Comparison of ENCODE assay signal across 13 mouse cellular contexts in genomic region chr5:64750976-64751656, GRCm38 (mm10). TPM values are rescaled to one million over a fixed set of nuclear protein-coding genes. Genes with fewer than 3 reads are reported as not detected.
DNase-seq lines count a peak whose midpoint lies in the region; ATAC-seq and TF ChIP-seq lines count a peak whose summit lies in the region.
"Had no signal": no experiment of that assay in that cellular context is flagged by ENCODE, and none has a peak within 500 bp of the region (broad histone marks: within the 10 kb centered on the region; RNA-seq: fewer than 3 reads in every experiment).

No protein-coding gene starts in this region.

- no peaks in the 10 kb centered on the region for H3K36me3 ChIP-seq in kidney, embryonic 14.5 days (ENCODE audit: control insufficient read depth, insufficient read depth, low read length)
- no peaks in the 10 kb centered on the region for H3K36me3 ChIP-seq in small intestine, adult 2 months (ENCODE audit: control insufficient read depth, insufficient read depth, low read length)
- H3K36me3 ChIP-seq: limb, embryonic 13.5 days had no signal

- no peak overlapping the region for H3K27ac ChIP-seq in kidney, embryonic 14.5 days (ENCODE audit: low read depth, low read length)
- H3K27ac ChIP-seq in small intestine, adult 2 months (ENCODE audit: insufficient read depth, low read depth, low read length): peak overlapping the region; percentile 98
- H3K27ac ChIP-seq: heart, adult 2 months; limb, embryonic 13.5 days had no signal

- peak; percentile 16 to 36 for DNase-seq in kidney, postnatal 36 days
- DNase-seq in adipocyte (ENCODE audit: low spot score): peak; percentile 59
- peak; percentile 47 for DNase-seq in large intestine, adult 2 months (ENCODE audit: low read depth, low spot score)
- no peak for DNase-seq in embryo, embryonic 10.5 days (ENCODE audit: low spot score)
- no peak for DNase-seq in right cerebral cortex, adult 2 months (ENCODE audit: low spot score in 2 of 2)
- DNase-seq: cerebellum, adult 11 months; heart, adult 2 months; right cerebral cortex, postnatal 4 days; thymus, postnatal 4 days had no signal

- no peak overlapping the region for H3K4me3 ChIP-seq in kidney, embryonic 14.5 days (ENCODE audit: low read length)
- no peak overlapping the region for H3K4me3 ChIP-seq in small intestine, adult 2 months (ENCODE audit: low read depth, low read length)
- H3K4me3 ChIP-seq: heart, adult 2 months; limb, embryonic 13.5 days; megakaryocyte, embryonic 14.5 days had no signal

- no peaks in the 10 kb centered on the region for H3K4me1 ChIP-seq in kidney, embryonic 14.5 days (ENCODE audit: control insufficient read depth, insufficient read depth, low read length)
- peaks cover 19% of the 10 kb centered on the region for H3K4me1 ChIP-seq in small intestine, adult 2 months (ENCODE audit: control insufficient read depth, insufficient read depth, insufficient read length, low read length)
- H3K4me1 ChIP-seq: limb, embryonic 13.5 days had no signal

- H3K9me3 ChIP-seq in kidney, embryonic 14.5 days (ENCODE audit: control insufficient read depth, low read length): no peaks in the 10 kb centered on the region
- H3K9me3 ChIP-seq: limb, embryonic 13.5 days had no signal

- no peaks in the 10 kb centered on the region for H3K27me3 ChIP-seq in kidney, embryonic 14.5 days (ENCODE audit: control insufficient read depth, insufficient read depth, low read length)
- H3K27me3 ChIP-seq in small intestine, adult 2 months (ENCODE audit: control insufficient read depth, insufficient read depth, low read length): no peaks in the 10 kb centered on the region
- H3K27me3 ChIP-seq: limb, embryonic 13.5 days had no signal

- TF ChIP-seq CTCF in small intestine, adult 2 months (IDR thresholded peaks at IDR 0.05; ENCODE audit: extremely low read depth, insufficient read length, insufficient replicate concordance, low read depth, low read length): no peak

- WGBS in kidney, embryonic 14.5 days: 44% methylated on average over 7 of the region's 7 CpGs
- WGBS in large intestine, adult 2 months: 14% methylated on average over 7 of the region's 7 CpGs
- 14% methylated on average over 7 of the region's 7 CpGs for WGBS in small intestine, adult 2 months

- ATAC-seq in kidney, embryonic 14.5 days (ENCODE audit: low FRiP score, low TSS enrichment): no peak

- TF ChIP-seq POLR2A in small intestine, adult 2 months (IDR thresholded peaks at IDR 0.05; ENCODE audit: low read depth, low read length): no peak; the same call in 1 of the 2 replicates

- no peak overlapping the region for H3K4me2 ChIP-seq in kidney, embryonic 14.5 days (replicated peaks; ENCODE audit: low read depth, low read length)
- H3K4me2 ChIP-seq: limb, embryonic 13.5 days had no signal

- no peak overlapping the region for H3K9ac ChIP-seq in kidney, embryonic 14.5 days (ENCODE audit: low read depth, low read length)
- H3K9ac ChIP-seq: limb, embryonic 13.5 days had no signal

RNA-seq across cellular contexts. Expression of gene Klf3, which starts 52.1 kb away (rescaled TPM):
- polyA plus RNA-seq in kidney, embryonic 14.5 days (2014; fragmentation: Nextera tagmentation; extraction: Ambion mirVana): 45.1 and 78.4 TPM in 2 replicates
- 45.1 and 103 TPM in 2 replicates for polyA plus RNA-seq in large intestine, adult 2 months (2012; rRNA removed)
- polyA plus RNA-seq in small intestine, adult 2 months (2012; rRNA removed): 52.4 and 170 TPM in 2 replicates

Comparison
In these comparisons a context has a peak if more than half of its experiments do, and no peak if none do; other contexts are left out.
1. DNase-seq: peak in kidney, postnatal 36 days (2 of 2), adipocyte (single experiment) and large intestine, adult 2 months (single experiment); none in embryo, embryonic 10.5 days (single experiment) and right cerebral cortex, adult 2 months (0 of 2).